Mouse (Mus musculus) lung, adult 2 months (tissue): ENCODE results near the gene Abhd12b. TPM values are rescaled to one million over a fixed set of nuclear protein-coding genes. Genes with fewer than 3 reads are reported as not detected.

Source experiments
- DNase-seq: peaks from one replicate; pipeline ENCODE4 v3.0.0; 2022
- H3K4me1 ChIP-seq: fragments of 200-500 bp; 2 replicates; pipeline ENCODE4 v1.6.1; 2011; ENCODE audit warnings: low read length; ENCODE audit not compliant: control insufficient read depth, insufficient read depth
- H3K4me3 ChIP-seq: fragments of 200-500 bp; replicated peaks from 2 replicates; pipeline ENCODE3; 2011; ENCODE audit warnings: low read depth, mild to moderate bottlenecking, control low read depth, low read length; ENCODE audit errors: extremely low read depth
- CTCF ChIP-seq: fragments of 200-500 bp; IDR thresholded peaks from 2 replicates; pipeline ENCODE4 v1.5.1; 2011; ENCODE audit warnings: mild to moderate bottlenecking, low read length, control low read depth; ENCODE audit not compliant: insufficient read depth
- POLR2A ChIP-seq: fragments of 200-500 bp; IDR thresholded peaks from 2 replicates; pipeline ENCODE4 v1.6.1; 2011; ENCODE audit warnings: low read depth, mild to moderate bottlenecking, control low read depth, low read length, borderline replicate concordance; ENCODE audit errors: extremely low read depth
- WGBS: fragments of 180-500 bp; shearing (Covaris S2); methylation state at CpG from one replicate; pipeline ENCODE4 v1.1.7; 2018; 5-methylcytosine and 5-hydroxymethylcytosine counted together
- polyA plus RNA-seq: library from polyadenylated mRNA; depleted of rRNA; stranded (reverse); fragments of >200 nt; gene quantifications from 2 replicates; pipeline ENCODE4 v1.2.3, GENCODE M21; 2012

Gene Abhd12b
- polyA plus RNA-seq, 1 experiment, result 0.19 TPM

DNA sequence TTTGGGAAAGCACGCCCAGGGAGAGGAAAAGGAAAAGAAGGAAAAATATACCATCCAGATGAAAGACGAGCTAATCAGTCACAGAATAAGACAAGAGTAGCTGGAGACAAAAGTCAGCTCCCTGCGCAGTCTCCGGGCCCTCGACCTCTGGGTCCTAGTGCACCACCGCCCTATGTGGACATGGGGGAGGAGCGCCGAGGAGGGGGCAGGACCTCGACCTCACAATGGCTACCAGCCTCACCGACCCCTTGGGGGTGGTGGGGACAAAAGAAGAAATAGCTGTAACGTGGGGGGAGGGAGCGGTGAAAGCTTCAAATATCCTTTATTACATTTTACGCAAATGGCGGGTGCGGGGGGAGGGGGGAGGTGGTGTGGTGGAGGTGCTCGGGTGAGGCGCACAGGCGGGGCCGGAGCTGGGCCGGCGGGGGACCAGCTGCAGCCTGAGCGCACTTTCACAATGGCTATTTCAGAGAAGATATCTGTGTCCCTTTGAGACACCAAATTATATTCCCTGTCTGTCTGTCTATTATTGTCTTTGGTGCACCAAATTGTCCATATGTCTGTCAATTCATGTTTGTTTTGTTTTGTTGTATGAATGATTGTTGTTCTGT is 30.3 kb downstream of the Abhd12b start:
- DNase-seq, result no peak
- TF ChIP-seq CTCF, result no peak
- no peak for TF ChIP-seq POLR2A

DNA sequence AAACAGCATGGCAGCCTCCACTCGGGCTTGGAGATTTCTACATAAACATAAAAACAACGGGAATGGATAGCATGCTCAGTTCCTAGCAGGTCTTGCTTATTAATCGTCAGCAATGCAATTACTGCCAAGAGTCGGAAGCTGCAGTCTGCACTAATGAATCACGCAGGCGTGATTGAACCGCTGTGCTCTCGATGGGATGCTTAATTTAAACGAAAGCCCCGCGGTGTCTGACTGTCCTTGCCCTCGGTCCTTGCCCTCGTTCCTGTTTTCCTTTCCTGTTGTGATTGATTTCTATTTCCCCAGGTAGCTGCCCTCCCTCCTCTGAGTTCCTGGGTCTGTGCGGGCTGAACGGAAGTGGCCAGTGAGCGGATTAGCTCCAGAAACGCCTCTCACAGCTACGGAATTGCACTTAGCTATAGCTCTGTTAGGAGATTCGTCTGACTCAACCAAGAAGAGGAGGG is 38.4 kb downstream of the Abhd12b start:
- Histone ChIP-seq H3K4me3 (no peak overlapping the region), H3K4me1 (no peaks in the 10 kb centered on the region)
- no peak for TF ChIP-seq CTCF
- no peak for TF ChIP-seq POLR2A
- WGBS, result 33% methylated on average over 19 of the region's 19 CpGs
- no peak for DNase-seq

More for the DNA sequence above, 30.3 kb downstream of the Abhd12b start:
- H3K4me3 ChIP-seq, result no peak overlapping the region
- no peaks in the 10 kb centered on the region for H3K4me1 ChIP-seq
- WGBS, result 88% methylated on average over 22 of the region's 22 CpGs

DNA sequence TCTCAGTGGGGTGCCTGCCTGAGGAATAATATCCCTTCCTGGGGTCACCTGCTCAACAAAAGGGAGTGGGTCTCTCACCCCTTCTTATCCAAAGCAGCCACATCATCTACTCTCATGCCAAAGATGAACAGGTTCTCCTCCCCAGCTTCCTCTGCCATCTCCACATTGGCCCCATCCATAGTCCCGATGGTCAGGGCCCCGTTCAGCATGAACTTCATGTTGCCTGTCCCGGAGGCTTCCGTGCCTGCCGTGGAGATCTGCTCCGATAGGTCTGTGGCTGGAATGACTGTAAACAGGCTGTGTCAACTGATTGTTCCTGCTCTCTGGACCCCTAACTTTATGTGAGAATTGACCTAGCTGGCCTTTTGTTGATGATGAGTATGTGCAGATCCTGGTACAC is 41.5 kb downstream of the Abhd12b start:
- H3K4me1 ChIP-seq, result no peaks in the 10 kb centered on the region
- WGBS, result 95% methylated on average over 6 of the region's 6 CpGs
- DNase-seq, result no peak
- H3K4me3 ChIP-seq, result no peak overlapping the region
- TF ChIP-seq CTCF (no peak), POLR2A (no peak)

DNA sequence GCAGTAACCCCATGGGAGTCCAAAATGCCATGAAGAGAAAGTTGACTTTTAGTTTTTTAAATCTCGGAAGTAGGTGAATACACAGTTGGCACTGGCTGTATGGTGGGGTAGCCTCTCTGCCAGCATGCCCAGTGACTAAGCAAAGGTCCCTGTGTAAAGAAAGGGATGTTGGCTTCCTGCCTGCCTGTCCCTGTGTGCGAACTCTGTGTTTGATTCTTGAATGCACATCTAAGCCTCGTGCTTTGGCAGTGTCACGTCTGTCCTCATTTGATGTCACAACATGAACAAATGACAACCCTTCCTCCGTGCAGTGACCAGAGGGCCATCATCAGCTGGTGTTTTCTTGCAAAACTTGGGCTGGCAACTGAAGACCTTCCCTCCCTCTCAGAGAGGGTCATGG is 42.4 kb downstream of the Abhd12b start:
- 82% methylated on average over 5 of the region's 5 CpGs for WGBS
- H3K4me1 ChIP-seq, result no peaks in the 10 kb centered on the region
- TF ChIP-seq CTCF (no peak), POLR2A (no peak)
- no peak for DNase-seq
- H3K4me3 ChIP-seq, result no peak overlapping the region

DNA sequence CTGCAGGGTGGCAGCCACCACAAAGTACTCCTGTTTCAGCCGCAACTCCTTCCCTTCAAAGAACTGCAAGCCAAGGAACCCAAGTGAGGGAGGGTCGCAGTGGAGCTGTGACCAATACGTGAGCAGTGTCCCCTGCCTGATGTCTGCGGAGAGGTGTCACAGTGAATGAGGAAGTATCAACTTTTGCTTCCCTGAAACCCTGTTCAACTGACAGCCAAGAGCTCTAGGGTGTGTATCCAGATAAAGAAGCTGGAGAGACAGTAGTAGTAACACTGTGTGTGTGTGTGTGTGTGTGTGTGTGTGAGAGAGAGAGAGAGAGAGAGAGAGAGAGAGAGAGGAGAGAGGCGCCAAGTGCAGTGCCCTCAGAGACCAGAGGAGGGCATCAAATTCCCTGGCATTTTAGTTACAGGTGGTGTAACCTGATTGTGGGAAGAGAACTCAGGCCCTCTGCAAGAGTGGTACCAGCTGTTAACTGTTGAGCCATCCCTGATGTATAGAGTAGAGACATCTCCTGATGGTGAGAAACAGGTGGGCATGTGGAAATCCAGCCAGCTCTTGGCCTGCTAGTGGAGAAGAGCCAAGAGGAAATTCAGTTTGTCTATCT is 48.1 kb downstream of the Abhd12b start:
- DNase-seq, result no peak
- Histone ChIP-seq H3K4me3 (no peak overlapping the region), H3K4me1 (no peaks in the 10 kb centered on the region)
- WGBS, result 81% methylated on average over 5 of the region's 5 CpGs
- TF ChIP-seq POLR2A (no peak), CTCF (peak; percentile 11; the same call in 1 of the 2 replicates)

DNA sequence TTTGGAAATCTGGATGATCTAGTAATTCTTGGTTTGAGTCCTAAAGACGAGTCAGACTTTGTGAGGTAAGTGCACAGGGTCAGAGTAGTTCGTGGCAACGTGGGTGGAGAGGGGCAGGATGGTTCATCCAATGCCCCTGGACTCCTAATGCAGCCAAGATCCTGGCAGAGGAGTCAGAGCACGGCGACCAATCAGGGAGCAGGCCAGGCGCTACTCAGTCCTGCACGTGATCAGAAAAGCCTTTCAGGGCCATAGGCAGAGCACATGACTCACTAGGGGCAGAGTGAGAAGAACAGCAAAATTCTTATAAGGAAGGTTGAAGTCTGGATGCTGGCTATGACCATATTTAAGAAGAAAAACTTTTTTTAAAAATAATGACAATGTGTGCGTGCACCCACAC is 50.5 kb downstream of the Abhd12b start:
- TF ChIP-seq POLR2A, result no peak
- TF ChIP-seq CTCF, result no peak
- no peaks in the 10 kb centered on the region for H3K4me1 ChIP-seq
- DNase-seq, result no peak
- no peak overlapping the region for H3K4me3 ChIP-seq
- WGBS, result 82% methylated on average over 8 of the region's 8 CpGs

DNA sequence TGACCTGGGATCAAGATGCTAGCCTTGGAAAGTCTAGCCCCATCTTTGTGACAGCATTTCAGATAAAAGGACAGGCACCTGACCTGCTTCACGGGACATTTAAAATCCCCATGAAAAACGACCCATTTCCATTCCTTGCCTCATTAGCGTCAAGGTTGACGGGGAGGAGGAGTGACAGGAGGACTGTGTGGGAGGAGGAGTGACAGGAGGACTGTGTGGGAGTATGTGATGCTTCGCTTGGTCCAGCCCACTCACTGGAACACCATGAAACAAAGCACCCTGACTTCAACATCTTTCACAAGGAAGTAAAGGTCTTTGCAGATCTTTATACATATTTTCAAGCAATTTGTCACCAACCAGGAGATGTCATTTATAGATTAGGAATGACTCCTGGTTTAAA is 54.3 kb downstream of the Abhd12b start:
- Histone ChIP-seq H3K4me3 (no peak overlapping the region), H3K4me1 (no peaks in the 10 kb centered on the region)
- TF ChIP-seq POLR2A (no peak), CTCF (no peak)
- DNase-seq, result no peak
- 74% methylated on average over 5 of the region's 5 CpGs for WGBS

DNA sequence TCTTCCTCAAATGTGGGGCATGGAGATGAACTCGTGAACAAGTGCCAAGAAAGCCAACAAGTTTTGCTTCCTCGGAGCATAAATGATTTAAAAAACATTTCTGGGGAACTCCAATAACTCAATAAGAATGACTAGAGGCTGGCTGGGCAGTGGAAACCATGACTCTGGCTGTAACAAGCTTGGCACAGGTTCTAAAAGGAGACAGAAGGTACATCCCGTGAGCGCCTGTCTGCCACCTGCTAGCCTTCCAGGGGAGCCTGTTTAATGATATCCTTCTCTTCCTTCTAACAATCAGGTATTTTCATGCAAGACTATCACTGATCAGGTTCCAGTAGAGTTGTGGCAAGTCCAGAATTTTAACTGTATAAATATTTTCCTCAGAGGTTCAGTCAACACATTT is 58.6 kb downstream of the Abhd12b start:
- Histone ChIP-seq H3K4me3 (no peak overlapping the region), H3K4me1 (no peaks in the 10 kb centered on the region)
- 79% methylated on average over 4 of the region's 4 CpGs for WGBS
- TF ChIP-seq POLR2A, result no peak
- no peak for TF ChIP-seq CTCF
- no peak for DNase-seq

DNA sequence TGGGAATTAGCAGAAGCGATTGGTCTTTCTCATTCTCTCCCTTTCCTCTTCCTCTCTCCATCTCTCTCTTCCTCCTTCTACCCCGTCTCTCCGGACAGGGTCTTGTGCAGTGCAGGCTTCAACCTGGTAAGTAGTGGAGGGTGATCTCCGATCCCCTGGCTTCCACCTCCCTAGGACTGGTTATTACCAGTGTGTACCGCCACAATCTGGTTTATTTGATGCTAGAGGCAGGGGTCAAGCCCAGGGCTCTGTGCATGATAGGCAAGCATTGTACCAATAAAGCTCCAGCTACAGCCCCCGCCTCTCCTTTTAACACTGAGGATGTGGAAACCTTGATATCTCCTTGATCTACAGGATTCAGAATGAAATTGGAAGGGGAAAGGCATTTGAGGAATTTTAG is 59.7 kb downstream of the Abhd12b start:
- H3K4me3 ChIP-seq, result no peak overlapping the region
- WGBS, result 87% methylated on average over 6 of the region's 6 CpGs
- H3K4me1 ChIP-seq, result no peaks in the 10 kb centered on the region
- DNase-seq, result no peak
- TF ChIP-seq POLR2A (no peak), CTCF (no peak)

DNA sequence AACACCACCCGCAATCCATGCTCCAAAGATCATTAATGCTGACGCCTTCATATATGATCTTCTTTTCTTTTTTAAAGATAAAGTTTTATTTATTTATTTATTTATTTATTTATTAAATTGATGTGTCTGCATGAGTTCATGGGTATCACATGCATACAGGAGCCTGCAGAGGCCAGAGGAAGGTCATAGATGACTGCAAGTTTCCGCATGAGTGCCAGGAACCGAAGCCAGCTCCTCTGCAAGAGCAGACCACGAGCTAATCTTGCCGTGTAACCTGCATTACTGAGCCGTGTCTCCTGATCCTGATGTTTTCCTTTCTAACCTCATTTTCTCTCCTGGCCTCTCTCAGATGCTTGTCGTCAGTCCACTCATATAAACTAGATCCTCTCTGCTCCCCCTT is 60.3 kb downstream of the Abhd12b start:
- Histone ChIP-seq H3K4me1 (no peaks in the 10 kb centered on the region), H3K4me3 (no peak overlapping the region)
- TF ChIP-seq POLR2A (no peak), CTCF (no peak)
- WGBS, result 82% methylated on average over 8 of the region's 8 CpGs
- DNase-seq, result no peak

DNA sequence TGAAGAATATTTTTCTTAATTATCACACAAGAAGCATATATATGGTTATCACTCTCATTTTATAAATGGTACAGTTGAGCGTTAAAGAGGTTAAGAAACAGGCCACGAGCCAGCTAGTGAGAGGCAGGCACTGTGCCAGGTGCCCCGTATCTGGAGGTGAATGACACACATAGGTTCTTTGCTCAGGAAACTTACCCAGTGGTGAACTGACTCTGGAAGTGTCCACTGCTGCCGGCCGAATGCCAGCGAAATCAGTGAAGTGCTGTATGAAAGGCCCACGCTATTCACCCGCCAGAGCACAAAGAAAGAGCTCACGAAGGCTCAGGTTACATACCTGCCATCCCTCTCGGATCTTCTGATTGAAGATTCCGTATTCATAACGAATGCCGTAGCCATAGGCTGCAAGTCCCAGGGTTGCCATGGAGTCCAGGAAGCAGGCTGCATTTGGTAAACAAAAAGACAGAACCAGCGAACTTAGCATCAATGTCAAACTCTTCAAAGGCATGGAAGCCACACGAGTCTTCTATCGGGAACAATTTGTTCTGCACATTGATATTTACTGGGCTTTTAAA is 62.4 kb downstream of the Abhd12b start:
- TF ChIP-seq CTCF (no peak), POLR2A (no peak)
- DNase-seq, result no peak
- no peaks in the 10 kb centered on the region for H3K4me1 ChIP-seq
- 62% methylated on average over 16 of the region's 16 CpGs for WGBS
- no peak overlapping the region for H3K4me3 ChIP-seq
